Mouse (Mus musculus): ENCODE measurements around the gene Rassf2. TPM values are rescaled to one million over a fixed set of nuclear protein-coding genes. Genes with fewer than 3 reads are reported as not detected.

Gene Rassf2
- polyA plus RNA-seq, 1 experiment from 2014 or later = 12.0 TPM

DNA sequence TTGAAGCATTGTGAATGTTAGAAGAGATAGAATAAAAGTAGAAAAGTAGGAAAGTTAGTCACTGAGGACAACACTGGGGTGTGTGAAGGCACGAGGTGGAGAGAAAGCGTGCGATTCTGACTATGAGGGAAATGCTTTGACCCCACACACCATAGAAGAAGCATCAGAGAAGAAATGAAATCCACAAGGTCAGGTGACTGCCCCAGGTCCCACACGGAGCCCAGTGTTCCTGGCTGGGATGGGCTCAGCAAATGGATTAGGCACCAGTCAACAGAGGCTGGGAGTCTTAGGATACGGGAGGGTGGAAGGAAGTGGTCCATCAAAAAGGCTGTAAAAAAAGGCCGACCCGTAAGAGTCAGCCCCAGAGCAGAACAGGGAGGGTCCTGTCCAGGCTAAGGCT, 9.6 kb downstream of the Rassf2 start:
- no peak overlapping the region for H3K9ac ChIP-seq (ENCODE audit: low read length)
- DNase-seq (ENCODE audit: low spot score) (no peak), ATAC-seq (replicated peaks; ENCODE audit: low FRiP score, low TSS enrichment, low read depth) (no peak)
- H3K36me3 ChIP-seq (ENCODE audit: control insufficient read depth, insufficient read depth, low read length) = no peaks in the 10 kb centered on the region
- no peaks in the 10 kb centered on the region for H3K27me3 ChIP-seq (replicated peaks; ENCODE audit: control insufficient read depth, insufficient read depth, low read length)
- no peaks in the 10 kb centered on the region for H3K9me3 ChIP-seq (ENCODE audit: control insufficient read depth, low read length)
- 0 out of 2 replicates have a peak, but pooled peaks cover 5% of the 10 kb centered on the region for H3K4me1 ChIP-seq (replicated peaks; ENCODE audit: control insufficient read depth, insufficient read depth, low read length)
- H3K4me2 ChIP-seq (ENCODE audit: low read length) = no peak overlapping the region
- 63% methylated on average over 7 of the region's 7 CpGs for whole genome bisulfite sequencing
- H3K27ac ChIP-seq (ENCODE audit: low read depth) = no peak overlapping the region
- no peak overlapping the region for H3K4me3 ChIP-seq (ENCODE audit: low read depth, low read length)

DNA sequence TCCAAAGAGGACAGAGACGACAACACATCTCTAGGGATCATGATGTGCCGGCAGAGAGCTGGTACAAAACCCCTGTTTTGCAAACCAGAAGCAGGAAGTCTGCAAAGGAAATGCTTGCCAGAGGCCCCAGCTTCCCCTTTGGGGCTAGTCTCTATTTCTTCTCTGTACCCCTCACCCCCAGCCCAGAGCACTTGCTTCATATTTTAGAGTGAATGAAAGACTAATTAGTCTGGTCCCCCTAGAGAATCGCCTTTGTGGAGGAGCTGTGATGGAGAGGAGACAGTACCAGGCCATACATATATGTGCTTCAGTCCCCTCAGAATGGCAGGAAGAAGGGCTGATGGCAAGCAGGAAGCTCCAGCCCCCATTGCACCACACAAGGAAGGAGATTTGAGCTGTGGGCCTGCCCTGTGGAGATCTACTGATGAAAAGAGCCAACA, 10.7 kb downstream of the Rassf2 start:
- ATAC-seq (replicated peaks; ENCODE audit: low FRiP score, low TSS enrichment, low read depth) (no peak), DNase-seq (ENCODE audit: low spot score) (no peak)
- Histone ChIP-seq H3K4me2 (ENCODE audit: low read length) (no peak overlapping the region), H3K27ac (ENCODE audit: low read depth) (no peak overlapping the region; the same call in 1 of the 2 replicates), H3K27me3 (replicated peaks; ENCODE audit: control insufficient read depth, insufficient read depth, low read length) (no peaks in the 10 kb centered on the region), H3K4me3 (ENCODE audit: low read depth, low read length) (no peak overlapping the region), H3K9ac (ENCODE audit: low read length) (no peak overlapping the region), H3K4me1 (replicated peaks; ENCODE audit: control insufficient read depth, insufficient read depth, low read length) (0 out of 2 replicates have a peak, but pooled peaks cover 5% of the 10 kb centered on the region), H3K9me3 (ENCODE audit: control insufficient read depth, low read length) (no peaks in the 10 kb centered on the region), H3K36me3 (ENCODE audit: control insufficient read depth, insufficient read depth, low read length) (no peaks in the 10 kb centered on the region)
- 72% methylated on average over 3 of the region's 3 CpGs for WGBS

DNA sequence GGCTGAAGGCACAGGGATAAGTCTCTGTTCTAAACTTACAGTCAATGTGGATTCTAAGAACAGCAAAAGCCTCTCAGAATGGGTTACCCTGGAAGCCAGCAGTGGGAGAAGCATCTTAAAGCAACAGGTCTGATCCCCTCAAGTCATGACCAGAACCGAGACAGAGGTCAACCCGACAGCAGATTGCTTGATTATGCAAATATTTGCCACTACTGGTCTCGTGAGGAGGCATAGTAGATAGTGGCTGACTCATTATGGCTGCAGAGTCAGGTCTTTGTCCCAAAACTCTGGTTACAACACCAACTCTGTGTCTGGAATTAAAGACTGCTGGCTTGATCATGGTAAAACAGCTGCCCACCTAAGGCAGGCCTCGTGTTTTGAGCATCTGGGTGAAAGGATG, 11.9 kb downstream of the Rassf2 start:
- H3K4me3 ChIP-seq (ENCODE audit: low read depth, low read length) = no peak overlapping the region
- no peaks in the 10 kb centered on the region for H3K9me3 ChIP-seq (ENCODE audit: control insufficient read depth, low read length)
- WGBS = 57% methylated on average over 4 of the region's 4 CpGs

DNA sequence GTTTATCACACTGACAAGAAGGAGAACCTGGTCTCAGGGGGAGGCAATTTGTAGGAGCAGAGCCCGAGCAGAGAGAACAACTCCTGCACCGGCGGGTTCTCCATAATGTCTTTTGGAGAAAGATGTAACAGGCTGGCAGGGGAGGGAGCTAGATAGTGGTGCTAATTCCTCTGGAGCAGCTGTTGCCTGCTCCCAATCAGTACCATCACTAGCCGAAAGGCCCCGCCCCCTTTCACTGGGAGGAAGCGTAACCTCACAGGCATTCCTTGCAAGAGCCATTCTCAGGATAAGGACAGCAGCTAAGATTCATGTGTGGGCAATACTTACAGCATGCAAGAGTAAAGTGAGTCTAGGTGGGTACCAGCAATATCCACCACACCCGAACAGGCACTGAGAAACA, 12.4 kb downstream of the Rassf2 start:
- ATAC-seq (replicated peaks; ENCODE audit: low FRiP score, low TSS enrichment, low read depth) (0 out of 2 replicates have a peak, but pooled peaks have one; percentile 66), DNase-seq (ENCODE audit: low spot score) (no peak)
- Histone ChIP-seq H3K9ac (ENCODE audit: low read length) (no peak overlapping the region), H3K27ac (ENCODE audit: low read depth) (no peak overlapping the region), H3K9me3 (ENCODE audit: control insufficient read depth, low read length) (no peaks in the 10 kb centered on the region), H3K4me3 (ENCODE audit: low read depth, low read length) (no peak overlapping the region), H3K27me3 (replicated peaks; ENCODE audit: control insufficient read depth, insufficient read depth, low read length) (no peaks in the 10 kb centered on the region), H3K36me3 (ENCODE audit: control insufficient read depth, insufficient read depth, low read length) (no peaks in the 10 kb centered on the region), H3K4me2 (ENCODE audit: low read length) (no peak overlapping the region), H3K4me1 (replicated peaks; ENCODE audit: control insufficient read depth, insufficient read depth, low read length) (0 out of 2 replicates have a peak, but pooled peaks cover 5% of the 10 kb centered on the region)
- WGBS = 20% methylated on average over 7 of the region's 7 CpGs

More for the DNA sequence above, 11.9 kb downstream of the Rassf2 start:
- DNase-seq (ENCODE audit: low spot score) = no peak
- ATAC-seq (replicated peaks; ENCODE audit: low FRiP score, low TSS enrichment, low read depth) = no peak
- Histone ChIP-seq H3K27me3 (replicated peaks; ENCODE audit: control insufficient read depth, insufficient read depth, low read length) (no peaks in the 10 kb centered on the region), H3K4me1 (replicated peaks; ENCODE audit: control insufficient read depth, insufficient read depth, low read length) (0 out of 2 replicates have a peak, but pooled peaks cover 5% of the 10 kb centered on the region), H3K36me3 (ENCODE audit: control insufficient read depth, insufficient read depth, low read length) (no peaks in the 10 kb centered on the region), H3K4me2 (ENCODE audit: low read length) (no peak overlapping the region), H3K27ac (ENCODE audit: low read depth) (no peak overlapping the region), H3K9ac (ENCODE audit: low read length) (no peak overlapping the region)

DNA sequence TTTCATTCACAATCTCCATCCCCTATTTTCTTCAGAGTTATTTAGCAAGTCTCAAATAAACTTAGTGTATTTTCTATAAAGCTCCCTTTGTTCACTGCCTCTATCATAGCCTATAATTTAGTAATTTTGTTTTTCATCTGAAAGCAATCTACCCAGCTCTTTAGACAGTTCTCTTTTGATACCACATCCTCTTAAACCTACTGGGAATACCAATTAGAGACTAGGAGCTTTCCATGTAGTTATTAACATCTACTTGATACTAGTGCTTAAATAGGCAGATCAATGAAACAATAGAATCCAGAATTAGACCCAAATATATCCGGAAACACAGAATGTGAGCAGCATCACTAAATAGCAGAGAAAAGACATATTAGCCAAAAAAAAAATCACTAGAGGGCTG, 14.0 kb downstream of the Rassf2 start:
- H3K9ac ChIP-seq (ENCODE audit: low read length) = no peak overlapping the region
- no peak for ATAC-seq (replicated peaks; ENCODE audit: low FRiP score, low TSS enrichment, low read depth)
- H3K27ac ChIP-seq (ENCODE audit: low read depth) = no peak overlapping the region
- 0 out of 2 replicates have a peak, but pooled peaks cover 5% of the 10 kb centered on the region for H3K4me1 ChIP-seq (replicated peaks; ENCODE audit: control insufficient read depth, insufficient read depth, low read length)
- H3K4me3 ChIP-seq (ENCODE audit: low read depth, low read length) = no peak overlapping the region
- no peak overlapping the region for H3K4me2 ChIP-seq (ENCODE audit: low read length)
- DNase-seq (ENCODE audit: low spot score) = no peak
- WGBS = 98% methylated on average over 1 of the region's 1 CpGs
- H3K36me3 ChIP-seq (ENCODE audit: control insufficient read depth, insufficient read depth, low read length) = no peaks in the 10 kb centered on the region
- H3K27me3 ChIP-seq (replicated peaks; ENCODE audit: control insufficient read depth, insufficient read depth, low read length) = no peaks in the 10 kb centered on the region
- no peaks in the 10 kb centered on the region for H3K9me3 ChIP-seq (ENCODE audit: control insufficient read depth, low read length)

DNA sequence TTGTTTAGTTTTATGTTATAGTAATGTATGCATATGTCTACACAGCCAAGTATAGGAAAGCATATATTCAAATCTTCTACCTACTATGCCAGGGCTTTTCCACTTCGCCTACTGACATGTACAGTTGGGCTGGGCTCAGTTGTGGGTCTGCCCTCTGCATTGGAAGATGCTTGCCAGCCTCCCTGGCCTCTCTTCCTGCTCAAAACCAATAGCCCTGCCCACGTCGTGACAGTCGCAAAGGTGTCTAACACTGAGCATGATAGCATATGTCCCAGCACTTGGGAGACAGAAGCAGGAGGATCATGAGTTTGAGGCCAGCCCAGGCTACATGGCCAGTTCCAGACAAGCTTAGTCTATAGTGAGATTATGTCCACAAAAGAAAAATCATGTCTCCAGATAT, 16.9 kb downstream of the Rassf2 start:
- H3K4me1 ChIP-seq (replicated peaks; ENCODE audit: control insufficient read depth, insufficient read depth, low read length) = 0 out of 2 replicates have a peak, but pooled peaks cover 5% of the 10 kb centered on the region
- no peak for ATAC-seq (replicated peaks; ENCODE audit: low FRiP score, low TSS enrichment, low read depth)
- H3K4me2 ChIP-seq (ENCODE audit: low read length) = no peak overlapping the region
- 84% methylated on average over 4 of the region's 4 CpGs for WGBS
- DNase-seq (ENCODE audit: low spot score) = no peak
- H3K9me3 ChIP-seq (ENCODE audit: control insufficient read depth, low read length) = no peaks in the 10 kb centered on the region
- no peak overlapping the region for H3K27ac ChIP-seq (ENCODE audit: low read depth)
- H3K27me3 ChIP-seq (replicated peaks; ENCODE audit: control insufficient read depth, insufficient read depth, low read length) = no peaks in the 10 kb centered on the region
- no peak overlapping the region for H3K9ac ChIP-seq (ENCODE audit: low read length)
- no peaks in the 10 kb centered on the region for H3K36me3 ChIP-seq (ENCODE audit: control insufficient read depth, insufficient read depth, low read length)
- no peak overlapping the region for H3K4me3 ChIP-seq (ENCODE audit: low read depth, low read length)

DNA sequence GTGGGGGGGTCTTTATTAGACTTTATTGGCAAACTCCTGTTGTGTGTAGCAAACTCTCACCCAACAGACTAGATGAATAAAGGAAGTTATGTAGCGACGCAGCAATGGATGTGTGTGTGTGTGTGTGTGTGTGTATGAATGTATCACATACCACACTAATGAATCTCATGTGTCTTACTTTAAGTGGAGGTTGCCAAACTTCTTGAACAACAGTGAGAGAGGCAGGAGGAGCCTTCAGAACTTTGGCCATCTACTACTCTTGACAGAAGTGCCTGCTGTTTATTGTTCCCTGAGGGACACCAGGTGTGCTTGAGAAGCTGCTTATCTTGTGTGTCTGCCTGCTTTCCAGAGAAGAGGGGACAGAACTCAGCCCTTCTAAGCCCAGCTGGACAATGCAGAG, 19.3 kb downstream of the Rassf2 start:
- H3K36me3 ChIP-seq (ENCODE audit: control insufficient read depth, insufficient read depth, low read length) = no peaks in the 10 kb centered on the region
- WGBS = 77% methylated on average over 2 of the region's 2 CpGs
- H3K4me2 ChIP-seq (ENCODE audit: low read length) = no peak overlapping the region
- no peak overlapping the region for H3K27ac ChIP-seq (ENCODE audit: low read depth)
- DNase-seq (ENCODE audit: low spot score) (no peak), ATAC-seq (replicated peaks; ENCODE audit: low FRiP score, low TSS enrichment, low read depth) (no peak)
- no peak overlapping the region for H3K4me3 ChIP-seq (ENCODE audit: low read depth, low read length)
- no peaks in the 10 kb centered on the region; the same call in 1 of the 2 replicates for H3K4me1 ChIP-seq (replicated peaks; ENCODE audit: control insufficient read depth, insufficient read depth, low read length)
- H3K9me3 ChIP-seq (ENCODE audit: control insufficient read depth, low read length) = no peaks in the 10 kb centered on the region
- no peaks in the 10 kb centered on the region for H3K27me3 ChIP-seq (replicated peaks; ENCODE audit: control insufficient read depth, insufficient read depth, low read length)
- no peak overlapping the region for H3K9ac ChIP-seq (ENCODE audit: low read length)

DNA sequence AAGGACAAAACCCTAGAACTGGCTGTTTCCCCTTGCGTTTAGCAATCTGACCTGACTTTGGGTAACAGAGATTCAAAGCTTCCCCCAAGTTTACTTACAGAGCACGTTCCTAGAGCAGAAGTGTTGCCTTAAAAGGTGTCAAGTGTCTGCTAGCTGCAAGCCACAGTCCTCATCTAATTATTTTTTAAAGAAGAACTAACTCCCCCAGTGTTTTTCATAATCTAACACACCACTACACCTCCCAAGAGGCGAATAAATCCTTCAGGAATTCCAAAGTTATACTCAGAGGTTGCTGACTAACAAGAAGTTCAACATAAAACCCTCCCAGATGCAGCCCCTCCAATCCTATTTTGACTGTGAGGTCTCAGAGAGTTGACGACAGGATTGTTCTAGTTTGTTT, 21.9 kb downstream of the Rassf2 start:
- Histone ChIP-seq H3K27me3 (replicated peaks; ENCODE audit: control insufficient read depth, insufficient read depth, low read length) (no peaks in the 10 kb centered on the region), H3K4me1 (replicated peaks; ENCODE audit: control insufficient read depth, insufficient read depth, low read length) (no peaks in the 10 kb centered on the region; the same call in 1 of the 2 replicates), H3K4me3 (ENCODE audit: low read depth, low read length) (no peak overlapping the region), H3K36me3 (ENCODE audit: control insufficient read depth, insufficient read depth, low read length) (no peaks in the 10 kb centered on the region), H3K9me3 (ENCODE audit: control insufficient read depth, low read length) (no peaks in the 10 kb centered on the region), H3K27ac (ENCODE audit: low read depth) (no peak overlapping the region), H3K4me2 (ENCODE audit: low read length) (no peak overlapping the region), H3K9ac (ENCODE audit: low read length) (no peak overlapping the region)
- WGBS = 44% methylated on average over 4 of the region's 4 CpGs
- ATAC-seq (replicated peaks; ENCODE audit: low FRiP score, low TSS enrichment, low read depth) = no peak
- no peak for DNase-seq (ENCODE audit: low spot score)

DNA sequence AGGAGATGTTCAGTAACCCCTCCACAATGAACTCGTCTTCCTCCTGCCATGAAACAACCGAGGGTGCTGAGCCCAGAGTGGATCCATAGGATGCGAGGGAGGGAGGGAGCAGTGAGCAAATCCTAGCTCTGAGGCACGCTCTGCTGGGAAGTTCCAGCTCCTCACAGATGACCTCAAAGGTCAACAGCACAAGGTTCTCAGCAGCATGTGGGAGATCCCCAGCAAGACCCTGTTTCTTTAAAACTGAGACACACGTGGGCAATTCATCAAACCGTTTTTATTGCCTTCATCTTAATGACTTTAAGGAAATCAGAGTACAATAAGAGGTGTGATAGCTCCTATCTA, 22.6 kb downstream of the Rassf2 start:
- WGBS = 31% methylated on average over 6 of the region's 6 CpGs
- no peaks in the 10 kb centered on the region; the same call in 1 of the 2 replicates for H3K4me1 ChIP-seq (replicated peaks; ENCODE audit: control insufficient read depth, insufficient read depth, low read length)
- H3K27ac ChIP-seq (ENCODE audit: low read depth) = no peak overlapping the region
- no peak overlapping the region for H3K4me2 ChIP-seq (ENCODE audit: low read length)
- no peaks in the 10 kb centered on the region for H3K27me3 ChIP-seq (replicated peaks; ENCODE audit: control insufficient read depth, insufficient read depth, low read length)
- no peaks in the 10 kb centered on the region for H3K9me3 ChIP-seq (ENCODE audit: control insufficient read depth, low read length)
- H3K9ac ChIP-seq (ENCODE audit: low read length) = no peak overlapping the region
- no peaks in the 10 kb centered on the region for H3K36me3 ChIP-seq (ENCODE audit: control insufficient read depth, insufficient read depth, low read length)
- ATAC-seq (replicated peaks; ENCODE audit: low FRiP score, low TSS enrichment, low read depth) (no peak), DNase-seq (ENCODE audit: low spot score) (no peak)
- H3K4me3 ChIP-seq (ENCODE audit: low read depth, low read length) = no peak overlapping the region

Data from intestine, embryonic 14.5 days (tissue).